In genomic region chr3:137946827-137947226, GRCm38 (mm10) we compare ENCODE assay signal across 22 mouse cellular contexts. TPM values are rescaled to one million over a fixed set of nuclear protein-coding genes. Genes with fewer than 3 reads are reported as not detected.
DNase-seq lines count a peak whose midpoint lies in the region; ATAC-seq and TF ChIP-seq lines count a peak whose summit lies in the region.
"Had no signal": no experiment of that assay in that cellular context is flagged by ENCODE, and none has a peak within 500 bp of the region (broad histone marks: within the 10 kb centered on the region; RNA-seq: fewer than 3 reads in every experiment).

No protein-coding gene starts in this region.

- H3K27me3 ChIP-seq in CH12.LX (replicated peaks) = no peaks in the 10 kb centered on the region
- H3K27me3 ChIP-seq in hindbrain, embryonic 12.5 days = no peaks in the 10 kb centered on the region
- H3K27me3 ChIP-seq: heart, embryonic 13.5 days; kidney, embryonic 15.5 days; lung, embryonic 15.5 days had no signal

- TF ChIP-seq POLR2A in CH12.LX (IDR thresholded peaks at IDR 0.05; ENCODE audit: low read depth, low read length) = no peak

- TF ChIP-seq CTCF in CH12.LX (conservative IDR thresholded peaks at IDR 0.05 in 1 of 2, IDR thresholded peaks at IDR 0.05 in 1 of 2; ENCODE audit: low read depth in 2 of 2, low read length in 2 of 2) = no peak
- no peak for TF ChIP-seq CTCF in gastrocnemius, adult 2 months (IDR thresholded peaks at IDR 0.05)

- peak overlapping the region; percentile 48 for H3K4me2 ChIP-seq in CH12.LX (ENCODE audit: insufficient read depth, low read depth, poor library complexity, severe bottlenecking)
- no peak overlapping the region for H3K4me2 ChIP-seq in hindbrain, embryonic 12.5 days (replicated peaks)
- H3K4me2 ChIP-seq: heart, embryonic 13.5 days; kidney, embryonic 15.5 days; lung, embryonic 15.5 days; midbrain, embryonic 11.5 days had no signal

- H3K9ac ChIP-seq in CH12.LX (ENCODE audit: insufficient read depth, low read depth) = peak overlapping the region; percentile 18; the same call in 1 of the 2 replicates
- H3K9ac ChIP-seq in hindbrain, embryonic 12.5 days = no peak overlapping the region
- H3K9ac ChIP-seq: heart, embryonic 13.5 days; kidney, embryonic 15.5 days; lung, embryonic 15.5 days had no signal

- H3K4me1 ChIP-seq in CH12.LX (ENCODE audit: control insufficient read depth in 1 of 2, insufficient read depth in 2 of 2) = peaks cover 36 to 82% of the 10 kb centered on the region in 2 experiments
- 0 out of 2 replicates have a peak, but pooled peaks cover 2% of the 10 kb centered on the region for H3K4me1 ChIP-seq in hindbrain, embryonic 12.5 days

- no peak overlapping the region for H3K4me3 ChIP-seq in CH12.LX (replicated peaks in 1 of 3; ENCODE audit: low read depth in 2 of 3, low read length in 2 of 3, poor library complexity in 1 of 3)
- H3K4me3 ChIP-seq in gastrocnemius, adult 2 months = no peak overlapping the region
- no peak overlapping the region for H3K4me3 ChIP-seq in hindbrain, embryonic 12.5 days
- H3K4me3 ChIP-seq: forebrain, embryonic 10.5 days; heart, adult 2 months; heart, embryonic 13.5 days; kidney, embryonic 15.5 days; lung, embryonic 15.5 days had no signal

- H3K79me2 ChIP-seq in CH12.LX (replicated peaks; ENCODE audit: control insufficient read depth, extremely low read depth, insufficient read depth, poor library complexity, severe bottlenecking) = peaks cover 6% of the 10 kb centered on the region; the same call in 1 of the 2 replicates

- DNase-seq in 416B (ENCODE audit: low read depth) (peak; percentile 56), CH12.LX (ENCODE audit: extremely low read depth) (no peak)
- DNase-seq in gastrocnemius, adult 2 months = no peak
- DNase-seq: adrenal gland, adult 2 months; cerebellum, adult 9-11 months; gastrocnemius, postnatal 14 days; heart, adult 2 months; heart, postnatal 14 days; kidney, adult 11 months; kidney, postnatal 36 days; lung, postnatal 4 days; thymus, postnatal 36 days had no signal

- dilution Hi-C loops in CH12.LX (cut with MboI; ENCODE audit: extremely low pct_ligation_motif_present, extremely low pct_unique_long_range_greater_than_20kb, low sequenced_read_pairs) = no loop called here

- H3K27ac ChIP-seq in CH12.LX (ENCODE audit: insufficient read depth, low read depth) = peak overlapping the region; percentile 17; the same call in 1 of the 2 replicates
- no peak overlapping the region for H3K27ac ChIP-seq in gastrocnemius, adult 2 months
- H3K27ac ChIP-seq in hindbrain, embryonic 12.5 days = no peak overlapping the region
- H3K27ac ChIP-seq: forebrain, embryonic 10.5 days; heart, adult 2 months; heart, embryonic 13.5 days; kidney, embryonic 15.5 days; lung, embryonic 15.5 days had no signal

- intact Hi-C loops in gastrocnemius, adult 2 months (cut with DNase I) = no loop called here

- in situ Hi-C loops in CH12.LX (cut with MboI; ENCODE audit: low pct_ligation_motif_present, low pct_unique_long_range_greater_than_20kb, low sequenced_read_pairs) = no loop called here

- ATAC-seq in common myeloid progenitor, adult 5-6 weeks (replicated peaks; ENCODE audit: low read depth, poor library complexity, severe bottlenecking) = peak; percentile 5; the same call in 1 of the 2 replicates
- peak; percentile 53 for ATAC-seq in megakaryocyte, adult 5-6 weeks (ENCODE audit: poor library complexity, severe bottlenecking)
- no peak for ATAC-seq in activated CD4-positive, CD25-positive, alpha-beta regulatory T cell, adult 4 months
- no peak for ATAC-seq in hindbrain, embryonic 12.5 days (ENCODE audit: low FRiP score)
- ATAC-seq: forebrain, embryonic 16.5 days had no signal

- peaks cover 33 to 59% of the 10 kb centered on the region in 2 experiments for H3K36me3 ChIP-seq in CH12.LX (replicated peaks in 1 of 2; ENCODE audit: control insufficient read depth in 1 of 2, insufficient read depth in 1 of 2, low read length in 1 of 2)
- H3K36me3 ChIP-seq in hindbrain, embryonic 12.5 days = no peaks in the 10 kb centered on the region
- H3K36me3 ChIP-seq: forebrain, embryonic 10.5 days; kidney, embryonic 15.5 days; lung, embryonic 15.5 days had no signal

- no peak for TF ChIP-seq RAD21 in CH12.LX (IDR thresholded peaks at IDR 0.05; ENCODE audit: low read depth, low read length)

- WGBS in hindbrain, embryonic 12.5 days = 92% methylated on average over 3 of the region's 3 CpGs

- H3K9me3 ChIP-seq in CH12.LX (replicated peaks; ENCODE audit: low read length) = no peaks in the 10 kb centered on the region
- no peaks in the 10 kb centered on the region for H3K9me3 ChIP-seq in hindbrain, embryonic 12.5 days (replicated peaks)
- H3K9me3 ChIP-seq: forebrain, embryonic 10.5 days; heart, embryonic 13.5 days; kidney, embryonic 15.5 days; lung, embryonic 15.5 days had no signal

- TF ChIP-seq EP300 in CH12.LX (IDR thresholded peaks at IDR 0.05; ENCODE audit: low read length) = no peak

TF ChIP-seq in CH12.LX, 34 proteins besides CTCF, POLR2A, EP300 and RAD21:
- TF ChIP-seq IRF4 (IDR thresholded peaks at IDR 0.05; ENCODE audit: low read depth, low read length) (no peak), CHD1 (IDR thresholded peaks at IDR 0.05; ENCODE audit: low read depth, low read length) (no peak), NRF1 (IDR thresholded peaks at IDR 0.05; ENCODE audit: low read depth, low read length) (no peak), SIN3A (IDR thresholded peaks at IDR 0.05; ENCODE audit: low read length) (no peak), E2F4 (IDR thresholded peaks at IDR 0.05; ENCODE audit: insufficient replicate concordance, low read depth, low read length) (no peak), BHLHE40 (IDR thresholded peaks at IDR 0.05; ENCODE audit: low read depth, low read length) (no peak), ZKSCAN1 (IDR thresholded peaks at IDR 0.05; ENCODE audit: borderline replicate concordance, low read depth, low read length) (no peak), MEF2A (IDR thresholded peaks at IDR 0.05; ENCODE audit: borderline replicate concordance, low read depth, low read length) (no peak), POLR2AphosphoS2 (IDR thresholded peaks at IDR 0.05; ENCODE audit: low read depth, low read length) (no peak), CHD2 (IDR thresholded peaks at IDR 0.05; ENCODE audit: low read length) (no peak), TBP (conservative IDR thresholded peaks at IDR 0.05; ENCODE audit: low read depth, low read length) (no peak)

RNA-seq across cellular contexts. Expression of gene Lamtor3, which starts 28.5 kb away (rescaled TPM):
- total RNA-seq in CH12.LX (2012; rRNA removed) (146 and 169 TPM in 2 replicates), CH12.LX (2014; rRNA removed) (245 and 260 TPM in 2 replicates)
- polyA plus RNA-seq in CH12.LX (2012; ENCODE audit: insufficient read length, low read depth) = 147 and 155 TPM in 2 replicates
- 56.7 and 70.8 TPM in 2 replicates for total RNA-seq in common myeloid progenitor, adult 5-6 weeks (2017)
- 107 and 129 TPM in 2 replicates for total RNA-seq in megakaryocyte, adult 5-6 weeks (2015)
- total RNA-seq in megakaryocyte, adult 5-6 weeks (2017) = 102 and 112 TPM in 2 replicates
- 10 to 100 TPM; 45.9 to 53.1 TPM for total RNA-seq in gastrocnemius, adult 2 months (2021)
- polyA plus RNA-seq in activated CD4-positive, CD25-positive, alpha-beta regulatory T cell, adult 4 months (2017; shearing (Covaris generic)) = 10 to 100 TPM; 69.7 to 81.8 TPM
- 97.6 and 98.1 TPM in 2 replicates for polyA plus RNA-seq in hindbrain, embryonic 12.5 days (2016; fragmentation: Nextera tagmentation; extraction: Ambion mirVana)

RNA-seq across cellular contexts. Expression of gene Dapp1, which starts 34.5 kb away (rescaled TPM):
- 55.5 and 63.6 TPM in 2 replicates for total RNA-seq in CH12.LX (2012; rRNA removed)
- total RNA-seq in CH12.LX (2014; rRNA removed) = 53.5 and 66.4 TPM in 2 replicates
- 62.8 and 81.7 TPM in 2 replicates for polyA plus RNA-seq in CH12.LX (2012; ENCODE audit: insufficient read length, low read depth)
- 387 and 417 TPM in 2 replicates for total RNA-seq in common myeloid progenitor, adult 5-6 weeks (2017)
- total RNA-seq in megakaryocyte, adult 5-6 weeks (2015) = 74.2 and 74.8 TPM in 2 replicates
- 95.7 and 112 TPM in 2 replicates for total RNA-seq in megakaryocyte, adult 5-6 weeks (2017)
- 1 to 10 TPM in 1 of 2 experiments, under 1 TPM in 1; 0.84 to 2.0 TPM for total RNA-seq in gastrocnemius, adult 2 months (2021)
- 10 to 100 TPM; 58.7 to 78.7 TPM for polyA plus RNA-seq in activated CD4-positive, CD25-positive, alpha-beta regulatory T cell, adult 4 months (2017; shearing (Covaris generic))
- 2.3 and 2.6 TPM in 2 replicates for polyA plus RNA-seq in hindbrain, embryonic 12.5 days (2016; fragmentation: Nextera tagmentation; extraction: Ambion mirVana)

Comparison
In these comparisons a context has a peak if more than half of its experiments do, and no peak if none do; other contexts are left out.
1. ATAC-seq: peak in common myeloid progenitor, adult 5-6 weeks (single experiment) and megakaryocyte, adult 5-6 weeks (single experiment); none in activated CD4-positive, CD25-positive, alpha-beta regulatory T cell, adult 4 months (single experiment) and hindbrain, embryonic 12.5 days (single experiment).
2. RNA of gene Dapp1, which starts 34.5 kb away (total RNA-seq): 387 to 417 TPM in common myeloid progenitor, adult 5-6 weeks, 74.2 to 112 TPM in megakaryocyte, adult 5-6 weeks and 53.5 to 66.4 TPM in CH12.LX; 0.84 to 2.0 TPM in gastrocnemius, adult 2 months; every median in the first group is over 10 times any median in the second.